Mouse (Mus musculus): ENCODE results near the gene Napa. TPM values are rescaled to one million over a fixed set of nuclear protein-coding genes. Genes with fewer than 3 reads are reported as not detected.
A peak's percentile ranks its signal among the peaks of the same experiment; 100 is the strongest.

Napa gene
- polyA plus RNA-seq, 1 experiment, result 134 TPM

GRCm38 (mm10) chr7:16053105-16053504 is 45.2 kb upstream of the Napa start:
- H3K27me3 ChIP-seq (ENCODE audit: control insufficient read depth, insufficient read depth, low read length), result no peaks in the 10 kb centered on the region
- no peak overlapping the region for H3K27ac ChIP-seq (ENCODE audit: control insufficient read depth, insufficient read depth, low read depth, low read length)
- no peaks in the 10 kb centered on the region for H3K36me3 ChIP-seq (ENCODE audit: control insufficient read depth, insufficient read depth, low read length)
- H3K4me1 ChIP-seq (ENCODE audit: control insufficient read depth, insufficient read depth, low read length), result peaks cover 10% of the 10 kb centered on the region
- peak overlapping the region; percentile 85 for H3K4me3 ChIP-seq (ENCODE audit: control insufficient read depth, low read depth, low read length)
- no peak for TF ChIP-seq CTCF (IDR thresholded peaks at IDR 0.05; ENCODE audit: control insufficient read depth, insufficient read depth, insufficient replicate concordance, low read depth, low read length)
- no peak for TF ChIP-seq POLR2A (IDR thresholded peaks at IDR 0.05; ENCODE audit: control insufficient read depth, low read depth, low read length)

- peaks cover 10% of the 10 kb centered on the region for H3K4me1 ChIP-seq (ENCODE audit: control insufficient read depth, insufficient read depth, low read length)
- no peak overlapping the region for H3K4me3 ChIP-seq (ENCODE audit: control insufficient read depth, low read depth, low read length)
- no peaks in the 10 kb centered on the region for H3K36me3 ChIP-seq (ENCODE audit: control insufficient read depth, insufficient read depth, low read length)
- TF ChIP-seq POLR2A (IDR thresholded peaks at IDR 0.05; ENCODE audit: control insufficient read depth, low read depth, low read length) (no peak), CTCF (IDR thresholded peaks at IDR 0.05; ENCODE audit: control insufficient read depth, insufficient read depth, insufficient replicate concordance, low read depth, low read length) (no peak)
- no peak overlapping the region for H3K27ac ChIP-seq (ENCODE audit: control insufficient read depth, insufficient read depth, low read depth, low read length)
- H3K27me3 ChIP-seq (ENCODE audit: control insufficient read depth, insufficient read depth, low read length), result no peaks in the 10 kb centered on the region
Measured at GRCm38 (mm10) chr7:16054966-16055365, 43.3 kb upstream of the Napa start.

GRCm38 (mm10) chr7:16055665-16056064 is 42.6 kb upstream of the Napa start:
- H3K4me1 ChIP-seq (ENCODE audit: control insufficient read depth, insufficient read depth, low read length), result peaks cover 10% of the 10 kb centered on the region
- H3K4me3 ChIP-seq (ENCODE audit: control insufficient read depth, low read depth, low read length), result no peak overlapping the region
- no peak for TF ChIP-seq CTCF (IDR thresholded peaks at IDR 0.05; ENCODE audit: control insufficient read depth, insufficient read depth, insufficient replicate concordance, low read depth, low read length)
- TF ChIP-seq POLR2A (IDR thresholded peaks at IDR 0.05; ENCODE audit: control insufficient read depth, low read depth, low read length), result no peak
- no peaks in the 10 kb centered on the region for H3K36me3 ChIP-seq (ENCODE audit: control insufficient read depth, insufficient read depth, low read length)
- H3K27me3 ChIP-seq (ENCODE audit: control insufficient read depth, insufficient read depth, low read length), result no peaks in the 10 kb centered on the region
- H3K27ac ChIP-seq (ENCODE audit: control insufficient read depth, insufficient read depth, low read depth, low read length), result no peak overlapping the region

- no peak overlapping the region for H3K27ac ChIP-seq (ENCODE audit: control insufficient read depth, insufficient read depth, low read depth, low read length)
- H3K27me3 ChIP-seq (ENCODE audit: control insufficient read depth, insufficient read depth, low read length), result no peaks in the 10 kb centered on the region
- H3K4me1 ChIP-seq (ENCODE audit: control insufficient read depth, insufficient read depth, low read length), result peaks cover 13% of the 10 kb centered on the region
- no peaks in the 10 kb centered on the region for H3K36me3 ChIP-seq (ENCODE audit: control insufficient read depth, insufficient read depth, low read length)
- H3K4me3 ChIP-seq (ENCODE audit: control insufficient read depth, low read depth, low read length), result no peak overlapping the region
- TF ChIP-seq CTCF (IDR thresholded peaks at IDR 0.05; ENCODE audit: control insufficient read depth, insufficient read depth, insufficient replicate concordance, low read depth, low read length) (no peak), POLR2A (IDR thresholded peaks at IDR 0.05; ENCODE audit: control insufficient read depth, low read depth, low read length) (no peak)
Measured at GRCm38 (mm10) chr7:16056459-16057135, 41.7 kb upstream of the Napa start.

- Histone ChIP-seq H3K27ac (ENCODE audit: control insufficient read depth, insufficient read depth, low read depth, low read length) (no peak overlapping the region), H3K36me3 (ENCODE audit: control insufficient read depth, insufficient read depth, low read length) (no peaks in the 10 kb centered on the region), H3K4me3 (ENCODE audit: control insufficient read depth, low read depth, low read length) (no peak overlapping the region), H3K27me3 (ENCODE audit: control insufficient read depth, insufficient read depth, low read length) (no peaks in the 10 kb centered on the region), H3K4me1 (ENCODE audit: control insufficient read depth, insufficient read depth, low read length) (peaks cover 8% of the 10 kb centered on the region)
- no peak for TF ChIP-seq CTCF (IDR thresholded peaks at IDR 0.05; ENCODE audit: control insufficient read depth, insufficient read depth, insufficient replicate concordance, low read depth, low read length)
- no peak for TF ChIP-seq POLR2A (IDR thresholded peaks at IDR 0.05; ENCODE audit: control insufficient read depth, low read depth, low read length)
Measured at GRCm38 (mm10) chr7:16057136-16057534, 41.1 kb upstream of the Napa start.

GRCm38 (mm10) chr7:16061219-16062098 is 36.8 kb upstream of the Napa start, which contains the start of gene Zfp541:
Zfp541 (plus strand) TSS chr7:16061814.
- peak within 1 kb of the TSS; percentile 91 for H3K4me3 ChIP-seq (ENCODE audit: control insufficient read depth, low read depth, low read length)
- TF ChIP-seq CTCF (IDR thresholded peaks at IDR 0.05; ENCODE audit: control insufficient read depth, insufficient read depth, insufficient replicate concordance, low read depth, low read length), result no peak
- TF ChIP-seq POLR2A (IDR thresholded peaks at IDR 0.05; ENCODE audit: control insufficient read depth, low read depth, low read length), result peak; percentile 75
- no peaks in the 10 kb centered on the region for H3K27me3 ChIP-seq (ENCODE audit: control insufficient read depth, insufficient read depth, low read length)
- no peaks in the 10 kb centered on the region; the same call in 1 of the 2 replicates for H3K36me3 ChIP-seq (ENCODE audit: control insufficient read depth, insufficient read depth, low read length)
- peaks cover 3% of the 10 kb centered on the region; the same call in 1 of the 2 replicates for H3K4me1 ChIP-seq (ENCODE audit: control insufficient read depth, insufficient read depth, low read length)
- H3K27ac ChIP-seq (ENCODE audit: control insufficient read depth, insufficient read depth, low read depth, low read length), result peak within 1 kb of the TSS; percentile 94

- Histone ChIP-seq H3K27me3 (ENCODE audit: control insufficient read depth, insufficient read depth, low read length) (no peaks in the 10 kb centered on the region), H3K36me3 (ENCODE audit: control insufficient read depth, insufficient read depth, low read length) (no peaks in the 10 kb centered on the region; the same call in 1 of the 2 replicates), H3K4me3 (ENCODE audit: control insufficient read depth, low read depth, low read length) (peak overlapping the region; percentile 91), H3K27ac (ENCODE audit: control insufficient read depth, insufficient read depth, low read depth, low read length) (peak overlapping the region; percentile 93), H3K4me1 (ENCODE audit: control insufficient read depth, insufficient read depth, low read length) (peaks cover 3% of the 10 kb centered on the region; the same call in 1 of the 2 replicates)
- no peak for TF ChIP-seq CTCF (IDR thresholded peaks at IDR 0.05; ENCODE audit: control insufficient read depth, insufficient read depth, insufficient replicate concordance, low read depth, low read length)
- TF ChIP-seq POLR2A (IDR thresholded peaks at IDR 0.05; ENCODE audit: control insufficient read depth, low read depth, low read length), result no peak
Measured at GRCm38 (mm10) chr7:16062099-16062420, 36.2 kb upstream of the Napa start.

Data from testis, adult 2 months (tissue).